Mouse (Mus musculus): Measurements from ENCODE around the gene Cd24a.

The Cd24a gene

GRCm38 (mm10) chr10:43577997-43578331, at the start of gene Cd24a:
Gene Cd24a (plus strand): TSS chr10:43578284.
- DNase-seq: no peak

GRCm38 (mm10) chr10:43534382-43534781, 43.7 kb upstream of the Cd24a start:
- DNase-seq: no peak

GRCm38 (mm10) chr10:43537652-43538051, 40.4 kb upstream of the Cd24a start:
- DNase-seq: no peak

- no peak for DNase-seq
Measured at GRCm38 (mm10) chr10:43538831-43539230, 39.3 kb upstream of the Cd24a start.

GRCm38 (mm10) chr10:43539746-43540310, 38.3 kb upstream of the Cd24a start:
- DNase-seq: peak; percentile 10

- DNase-seq: peak; percentile 98
Measured at GRCm38 (mm10) chr10:43540442-43541152, 37.5 kb upstream of the Cd24a start, which contains the start of gene 1700021F05Rik. Gene 1700021F05Rik (minus strand): TSS chr10:43540994.

GRCm38 (mm10) chr10:43541153-43541544, 36.9 kb upstream of the Cd24a start:
- DNase-seq: no peak

GRCm38 (mm10) chr10:43549411-43549810, 28.7 kb upstream of the Cd24a start:
- peak; percentile 13 for DNase-seq

GRCm38 (mm10) chr10:43550923-43551322, 27.2 kb upstream of the Cd24a start:
- no peak for DNase-seq

GRCm38 (mm10) chr10:43551388-43551787, 26.7 kb upstream of the Cd24a start:
- DNase-seq: no peak

- no peak for DNase-seq
Measured at GRCm38 (mm10) chr10:43557630-43558165, 20.4 kb upstream of the Cd24a start.

GRCm38 (mm10) chr10:43559313-43559712, 18.8 kb upstream of the Cd24a start:
- DNase-seq: no peak

- DNase-seq: no peak
Measured at GRCm38 (mm10) chr10:43560765-43561164, 17.3 kb upstream of the Cd24a start.

- DNase-seq: no peak
Measured at GRCm38 (mm10) chr10:43561311-43561710, 16.8 kb upstream of the Cd24a start.

GRCm38 (mm10) chr10:43574352-43574751, 3.7 kb upstream of the Cd24a start:
- no peak for DNase-seq

GRCm38 (mm10) chr10:43574956-43575355, 3.1 kb upstream of the Cd24a start:
- DNase-seq: peak; percentile 83

GRCm38 (mm10) chr10:43577299-43577996, 636 bp upstream of the Cd24a start:
- DNase-seq: peak; percentile 55

GRCm38 (mm10) chr10:43578366-43578753, 276 bp downstream of the Cd24a start:
- DNase-seq: peak; percentile 73

GRCm38 (mm10) chr10:43578754-43579380, 783 bp downstream of the Cd24a start:
- DNase-seq: peak; percentile 93

- peak; percentile 83 for DNase-seq
Measured at GRCm38 (mm10) chr10:43579381-43580261, 1.5 kb downstream of the Cd24a start.

GRCm38 (mm10) chr10:43580649-43581078, 2.6 kb downstream of the Cd24a start:
- peak; percentile 52 for DNase-seq

GRCm38 (mm10) chr10:43581260-43581659, 3.2 kb downstream of the Cd24a start:
- DNase-seq: no peak
